Mouse (Mus musculus) G1E (cell line): Measurements from ENCODE around the gene Mxi1. TPM values are rescaled to one million over a fixed set of nuclear protein-coding genes. Genes with fewer than 3 reads are reported as not detected.

Experiments used
- ATAC-seq: 2 replicates; pipeline ENCODE4 v1.8.0; 2016; ENCODE audit warnings: mild to moderate bottlenecking; ENCODE audit not compliant: insufficient number of reproducible peaks, poor library complexity, low FRiP score, severe bottlenecking; ENCODE audit errors: extremely low read depth
- DNase-seq: peaks from one replicate; pipeline ENCODE4 v3.0.0; 2012; ENCODE audit warnings: low spot score
- H3K27me3 ChIP-seq: 2 replicates; pipeline ENCODE4 v1.6.1; 2012; ENCODE audit warnings: mild to moderate bottlenecking, low read length, inconsistent platforms; ENCODE audit not compliant: insufficient read depth
- H3K36me3 ChIP-seq: replicated peaks from 2 replicates; pipeline ENCODE3; 2012; ENCODE audit warnings: mild to moderate bottlenecking, inconsistent platforms
- H3K4me1 ChIP-seq: 2 replicates; pipeline ENCODE4 v1.6.1; 2012; ENCODE audit warnings: low read depth, low read length, inconsistent platforms, mixed read lengths; ENCODE audit not compliant: insufficient read depth
- H3K4me3 ChIP-seq: 2 replicates; pipeline ENCODE4 v1.5.1; 2012; ENCODE audit warnings: low read depth, mild to moderate bottlenecking, inconsistent platforms, low read length, moderate library complexity, mixed read lengths
- H3K9me3 ChIP-seq: replicated peaks from 2 replicates; pipeline ENCODE4 v1.6.1; 2012; ENCODE audit warnings: inconsistent platforms
- CTCF ChIP-seq: IDR thresholded peaks from 2 replicates; pipeline ENCODE4 v1.5.1; 2012; ENCODE audit warnings: low read depth, low read length, inconsistent platforms, mixed read lengths
- GATA1 ChIP-seq: IDR thresholded peaks from 2 replicates; pipeline ENCODE4 v1.6.1; 2012; ENCODE audit warnings: borderline replicate concordance, low read length, inconsistent platforms, mixed read lengths
- GATA2 ChIP-seq: IDR thresholded peaks from 2 replicates; pipeline ENCODE4 v1.6.1; 2012; ENCODE audit warnings: low read depth, low read length, inconsistent platforms, borderline replicate concordance
- POLR2AphosphoS5 ChIP-seq: IDR thresholded peaks from 2 replicates; pipeline ENCODE4 v1.6.1; 2012; ENCODE audit warnings: low read depth, low read length, inconsistent platforms; ENCODE audit not compliant: insufficient replicate concordance
- TAL1 ChIP-seq: conservative IDR thresholded peaks from 2 replicates; pipeline ENCODE4 v1.6.1; 2012; ENCODE audit warnings: low read depth, low read length, inconsistent platforms, mixed read lengths
- polyA plus RNA-seq: library from polyadenylated mRNA; stranded (reverse); fragments of >175 nt; gene quantifications from 2 replicates; pipeline ENCODE4 v1.2.3, GENCODE M21; 2012
- total RNA-seq, 2 experiments: library from RNA; stranded (forward) in 1 of 2; stranded (reverse) in 1 of 2; fragments of 200-1000 nt in 1 of 2; fragments of >200 nt in 1 of 2; fragmentation: Nextera tagmentation in 1 of 2; gene quantifications; 2 replicates each; pipeline ENCODE4 v1.2.3; 2014 to 2017

The Mxi1 gene
- total and polyA plus RNA-seq, 3 experiments: 20.5 to 74.6 (median 47.1) TPM

GRCm38 (mm10) chr19:53360265-53360958, 50.1 kb downstream of the Mxi1 start:
- TF ChIP-seq GATA1 (no peak), POLR2AphosphoS5 (no peak), GATA2 (no peak), TAL1 (no peak), CTCF (no peak)
- Histone ChIP-seq H3K9me3 (no peaks in the 10 kb centered on the region), H3K4me1 (peaks cover 4% of the 10 kb centered on the region), H3K27me3 (no peaks in the 10 kb centered on the region), H3K36me3 (peaks cover 32% of the 10 kb centered on the region), H3K4me3 (no peak overlapping the region)
- ATAC-seq (no peak), DNase-seq (no peak)

GRCm38 (mm10) chr19:53362967-53363366, 52.6 kb downstream of the Mxi1 start:
- H3K27me3 ChIP-seq: no peaks in the 10 kb centered on the region
- TF ChIP-seq POLR2AphosphoS5 (no peak), GATA1 (no peak), CTCF (peak; percentile 43; the same call in 1 of the 2 replicates), TAL1 (no peak)
- H3K36me3 ChIP-seq: peaks cover 23% of the 10 kb centered on the region
- DNase-seq: no peak
- H3K4me1 ChIP-seq: peaks cover 4% of the 10 kb centered on the region
- no peaks in the 10 kb centered on the region for H3K9me3 ChIP-seq
- no peak for ATAC-seq
- no peak overlapping the region for H3K4me3 ChIP-seq

GRCm38 (mm10) chr19:53364551-53364950, 54.2 kb downstream of the Mxi1 start:
- no peak for TF ChIP-seq CTCF
- TF ChIP-seq TAL1: no peak
- no peak for TF ChIP-seq POLR2AphosphoS5
- no peak for TF ChIP-seq GATA2
- TF ChIP-seq GATA1: no peak
- H3K4me3 ChIP-seq: no peak overlapping the region
- no peak for ATAC-seq

GRCm38 (mm10) chr19:53364963-53365362, 54.6 kb downstream of the Mxi1 start:
- H3K36me3 ChIP-seq: peaks cover 30% of the 10 kb centered on the region
- H3K27me3 ChIP-seq: no peaks in the 10 kb centered on the region
- DNase-seq (no peak), ATAC-seq (no peak)
- no peaks in the 10 kb centered on the region for H3K9me3 ChIP-seq
- H3K4me1 ChIP-seq: peaks cover 11% of the 10 kb centered on the region
- H3K4me3 ChIP-seq: no peak overlapping the region
- no peak for TF ChIP-seq CTCF
- no peak for TF ChIP-seq POLR2AphosphoS5
- no peak for TF ChIP-seq TAL1
- no peak for TF ChIP-seq GATA2
- no peak for TF ChIP-seq GATA1

More at GRCm38 (mm10) chr19:53364551-53364950, 54.2 kb downstream of the Mxi1 start:
- Histone ChIP-seq H3K4me1 (peaks cover 9% of the 10 kb centered on the region), H3K36me3 (peaks cover 31% of the 10 kb centered on the region), H3K9me3 (no peaks in the 10 kb centered on the region), H3K27me3 (no peaks in the 10 kb centered on the region)
- no peak for DNase-seq

GRCm38 (mm10) chr19:53366057-53366775, 55.9 kb downstream of the Mxi1 start:
- ATAC-seq (no peak), DNase-seq (no peak)
- Histone ChIP-seq H3K4me3 (no peak overlapping the region), H3K27me3 (no peaks in the 10 kb centered on the region), H3K36me3 (peaks cover 35% of the 10 kb centered on the region), H3K4me1 (peaks cover 9% of the 10 kb centered on the region), H3K9me3 (no peaks in the 10 kb centered on the region)
- TF ChIP-seq CTCF: no peak
- no peak for TF ChIP-seq TAL1
- no peak for TF ChIP-seq POLR2AphosphoS5
- TF ChIP-seq GATA2: no peak
- no peak for TF ChIP-seq GATA1

GRCm38 (mm10) chr19:53366881-53367280, 56.6 kb downstream of the Mxi1 start:
- no peaks in the 10 kb centered on the region for H3K9me3 ChIP-seq
- H3K4me1 ChIP-seq: peaks cover 7% of the 10 kb centered on the region; the same call in 1 of the 2 replicates
- DNase-seq: no peak
- no peak for TF ChIP-seq POLR2AphosphoS5
- TF ChIP-seq CTCF: no peak
- TF ChIP-seq TAL1: no peak
- no peak for TF ChIP-seq GATA1
- no peak for TF ChIP-seq GATA2
- H3K4me3 ChIP-seq: no peak overlapping the region
- H3K27me3 ChIP-seq: no peaks in the 10 kb centered on the region
- ATAC-seq: no peak
- peaks cover 42% of the 10 kb centered on the region for H3K36me3 ChIP-seq
